Mouse (Mus musculus) layer of hippocampus, postnatal 14 days (tissue): ENCODE data around the gene Fbxw9. TPM values are rescaled to one million over a fixed set of nuclear protein-coding genes. Genes with fewer than 3 reads are reported as not detected.
"Not testable (repeated sequence)": the region's sequence is repeated elsewhere in the genome, so short reads cannot be mapped to it uniquely, and the experiment has no call there.

Experiments
- DNase-seq, 2 experiments: peaks; one replicate each; pipeline ENCODE4 v3.0.0; 2021 to 2022; ENCODE audit warnings: low spot score in 2 of 2, mixed read lengths in 1 of 2
- total RNA-seq, 2 experiments: library from RNA; stranded (reverse); gene quantifications; 2 replicates each; pipeline ENCODE4 v1.2.3; 2021

The Fbxw9 gene
- total RNA-seq, 2 experiments from 2014 or later, result 36.2 to 41.4 TPM

DNA sequence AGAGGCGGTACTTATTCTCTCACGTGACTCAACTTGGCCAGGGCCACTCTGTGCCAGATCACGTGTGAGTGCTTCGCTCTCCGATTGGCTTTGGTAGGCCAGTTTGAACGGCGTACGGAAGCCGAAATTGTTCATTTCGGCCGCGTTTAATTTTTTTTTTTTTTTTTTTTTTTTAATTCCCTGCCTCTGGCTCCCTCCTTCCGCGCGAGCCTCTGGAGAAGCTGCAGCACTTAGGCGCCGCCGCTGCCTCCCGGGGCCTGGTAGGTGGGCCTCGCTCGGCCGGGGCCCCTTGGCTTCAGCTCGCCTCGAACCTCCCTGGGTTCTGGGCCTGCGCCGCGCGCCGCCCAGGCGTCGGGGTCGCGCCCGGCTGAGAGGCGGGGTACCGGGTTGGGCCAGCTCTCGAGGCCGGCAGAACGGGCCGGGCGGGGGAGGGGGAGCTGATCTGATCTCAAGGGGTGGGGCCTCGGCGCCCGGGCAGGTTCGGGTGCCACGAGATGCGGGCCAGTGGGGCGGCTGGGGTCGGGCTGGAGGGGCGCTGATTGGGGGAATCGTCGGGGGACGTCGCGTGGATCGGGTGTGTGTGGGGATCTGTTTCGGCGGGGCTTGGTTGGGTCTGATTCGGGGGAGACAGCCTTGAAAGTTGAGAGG lies 23.0 kb upstream of the Fbxw9 start, which contains the start of gene Tnpo2:
TSS of gene Tnpo2 (plus strand) at position 198 of the 648 bp plus-strand sequence.
- peak; percentile 87 to 96 for DNase-seq

DNA sequence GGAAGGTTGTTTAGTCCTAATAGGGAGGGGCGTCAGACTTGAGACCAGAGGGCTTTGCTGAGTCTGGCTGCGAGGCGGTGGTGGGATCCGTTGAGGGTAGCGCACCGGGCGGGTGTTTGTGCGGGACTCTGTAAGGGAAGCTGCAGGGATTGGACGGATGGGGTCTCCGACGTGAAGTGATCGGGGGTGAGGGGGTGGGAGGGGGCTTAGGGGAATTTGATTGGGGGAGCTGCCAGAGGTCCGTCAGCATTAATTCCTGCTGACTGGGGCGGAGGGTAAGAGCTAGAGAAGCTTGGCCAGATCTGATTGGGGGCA lies 22.5 kb upstream of the Fbxw9 start:
- no peak for DNase-seq

DNA sequence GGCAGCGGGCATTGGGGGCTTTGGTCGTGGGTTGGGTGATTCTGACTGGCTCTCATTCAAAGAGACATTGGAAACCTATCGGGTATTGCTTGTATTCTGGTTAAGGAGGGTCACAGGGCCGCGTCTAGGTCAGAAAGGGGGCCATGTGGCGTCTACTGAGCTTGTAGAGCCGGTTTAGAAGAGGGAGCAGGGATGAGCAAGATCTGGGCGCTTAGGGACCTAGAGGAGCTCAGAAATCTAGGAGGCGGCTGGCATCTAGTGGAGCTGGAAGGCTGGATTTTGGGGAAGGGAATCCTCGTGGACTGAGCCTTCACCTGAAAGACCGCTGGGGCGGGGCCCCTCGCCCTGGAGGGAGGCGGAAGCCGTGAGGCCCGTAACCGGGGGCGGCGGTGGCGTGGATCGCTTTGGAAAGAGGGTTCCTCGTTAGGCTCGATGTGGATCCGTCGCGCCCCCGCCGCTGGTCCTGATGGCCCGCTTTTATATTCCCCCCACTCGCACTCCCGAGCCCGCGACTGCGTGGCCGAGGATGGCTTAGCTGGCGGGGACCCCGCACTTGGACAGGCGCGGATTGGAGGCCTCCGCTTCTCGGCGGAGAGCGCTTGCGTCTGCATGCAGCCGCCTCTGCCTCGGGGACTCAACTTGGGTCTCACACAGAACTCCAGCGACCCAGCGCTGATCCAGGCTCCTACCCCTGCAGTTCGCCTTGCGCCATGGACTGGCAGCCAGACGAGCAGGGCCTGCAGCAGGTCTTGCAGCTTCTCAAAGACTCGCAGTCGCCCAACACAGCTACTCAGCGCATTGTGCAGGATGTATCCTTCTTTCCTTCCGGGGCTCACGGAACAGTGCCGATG lies 21.9 kb upstream of the Fbxw9 start:
- peak; percentile 46 for DNase-seq

DNA sequence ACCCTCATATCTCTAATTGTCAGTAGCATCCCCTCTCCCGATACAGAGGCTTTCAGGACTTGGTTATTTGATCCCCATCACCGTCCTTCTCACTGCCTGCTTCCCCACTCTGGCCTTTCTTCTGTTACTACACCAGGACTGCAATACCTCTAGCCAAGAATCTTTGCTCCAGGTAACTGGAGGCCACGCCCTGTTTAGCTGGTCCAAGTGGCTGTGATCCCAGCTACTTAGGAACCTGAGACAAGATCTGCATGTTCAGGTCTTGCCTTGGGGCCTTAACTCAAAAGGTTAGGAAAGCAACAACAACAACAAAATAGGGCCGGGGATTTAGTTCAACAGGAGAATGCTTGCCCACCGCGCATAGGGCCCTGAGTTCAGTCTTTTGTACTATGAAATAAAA lies 16.2 kb upstream of the Fbxw9 start:
- DNase-seq, result no peak

DNA sequence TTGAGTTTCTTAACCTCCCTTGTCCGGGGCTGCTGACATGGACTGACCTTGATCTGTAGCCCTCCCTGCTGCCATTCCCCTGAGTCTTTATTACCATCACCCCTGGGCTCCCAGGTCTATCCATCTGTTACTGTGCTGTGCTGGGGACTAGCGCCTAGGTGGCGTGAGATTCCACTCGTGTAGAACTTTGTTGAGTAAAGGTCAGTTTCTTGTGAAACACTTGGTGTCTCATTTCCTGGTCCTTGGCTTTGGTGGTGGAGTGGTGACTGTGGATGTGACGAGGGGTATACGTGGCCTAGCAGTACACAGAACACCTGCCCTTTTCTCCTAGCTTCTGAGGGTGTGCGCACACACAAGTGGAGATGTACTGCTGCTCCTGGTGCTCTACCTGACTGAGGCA lies 2.5 kb upstream of the Fbxw9 start:
- DNase-seq, result no peak

DNA sequence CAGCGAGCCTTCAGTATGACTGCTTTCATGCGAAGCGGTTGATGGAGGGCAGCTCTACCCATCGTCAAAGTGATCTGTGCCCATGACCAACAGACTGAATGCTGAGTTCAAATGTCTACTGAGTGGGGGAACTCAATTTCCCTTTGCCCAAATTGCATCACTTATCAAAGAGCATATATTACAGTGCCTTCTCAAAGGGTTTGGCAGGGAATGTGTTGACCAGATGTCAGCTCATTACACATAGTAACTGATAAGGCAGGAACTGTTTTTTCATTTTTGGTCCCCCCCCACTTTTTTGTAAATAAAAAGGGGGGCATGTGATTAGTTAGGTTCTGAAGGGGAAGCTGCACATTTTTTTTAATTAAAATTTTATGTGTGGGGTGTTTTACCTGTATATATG lies 2.7 kb downstream of the Fbxw9 start:
- no peak for DNase-seq

DNA sequence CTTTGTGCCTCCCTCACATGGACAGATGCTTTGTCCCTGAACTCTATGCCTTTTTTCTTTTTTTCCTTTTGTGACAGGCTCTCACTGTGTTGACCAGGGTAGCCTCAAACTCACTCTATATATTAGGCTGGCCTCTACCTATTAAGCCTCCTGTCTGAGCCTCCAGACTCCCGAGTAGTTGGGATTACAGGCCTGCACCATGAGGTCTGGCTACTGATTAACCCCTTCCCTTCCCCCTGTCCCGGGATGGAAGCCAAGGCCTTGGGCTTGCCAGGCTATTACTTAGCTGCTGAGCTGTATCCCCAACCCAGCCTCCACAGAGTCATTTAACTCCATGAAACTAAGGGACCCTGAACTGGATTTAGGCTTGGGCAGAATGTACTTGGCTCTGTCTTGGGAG lies 5.4 kb downstream of the Fbxw9 start:
- DNase-seq, result no peak

DNA sequence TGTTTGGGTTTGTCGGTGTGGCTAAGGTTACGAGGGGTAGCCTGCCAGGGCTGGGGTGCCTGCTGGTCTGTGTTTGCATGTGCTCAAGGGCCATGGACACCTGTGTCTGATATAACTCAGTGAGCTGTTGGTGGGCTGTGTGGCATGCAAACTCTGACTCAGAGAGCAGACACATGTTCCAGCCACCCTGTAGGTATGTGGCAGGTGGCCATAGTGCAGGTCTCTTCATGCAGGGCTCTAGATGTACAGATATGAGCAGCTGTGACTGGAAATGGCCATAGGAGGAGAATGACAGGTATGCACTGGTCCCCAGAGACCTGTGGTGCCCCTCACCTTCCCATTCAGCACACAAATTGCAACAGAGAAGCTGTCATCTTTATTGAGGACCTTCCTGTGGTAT lies 7.3 kb downstream of the Fbxw9 start:
- DNase-seq, result no peak

DNA sequence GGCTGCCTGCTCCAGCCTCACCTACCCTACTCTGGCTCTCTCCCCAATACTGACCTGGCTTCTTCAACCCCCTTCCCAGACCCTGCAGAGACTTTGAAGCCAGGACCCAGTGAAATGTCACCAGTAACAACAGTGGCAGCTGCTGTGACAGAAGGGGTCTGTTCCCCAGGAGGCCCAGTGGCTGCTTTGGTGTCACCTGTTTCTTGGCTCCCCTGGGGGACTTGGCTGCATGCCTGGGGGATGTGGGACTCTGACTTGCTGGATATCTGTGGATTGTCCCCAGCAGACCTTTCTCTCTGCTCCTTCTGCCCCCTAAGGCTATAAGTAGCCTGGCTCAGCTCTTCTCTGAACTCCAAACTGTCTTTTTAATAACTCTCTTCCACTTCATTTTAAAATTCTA lies 8.1 kb downstream of the Fbxw9 start, which contains the start of gene Gm5741:
TSS of gene Gm5741 (minus strand) at position 1 of the 400 bp plus-strand sequence.
- no peak for DNase-seq

DNA sequence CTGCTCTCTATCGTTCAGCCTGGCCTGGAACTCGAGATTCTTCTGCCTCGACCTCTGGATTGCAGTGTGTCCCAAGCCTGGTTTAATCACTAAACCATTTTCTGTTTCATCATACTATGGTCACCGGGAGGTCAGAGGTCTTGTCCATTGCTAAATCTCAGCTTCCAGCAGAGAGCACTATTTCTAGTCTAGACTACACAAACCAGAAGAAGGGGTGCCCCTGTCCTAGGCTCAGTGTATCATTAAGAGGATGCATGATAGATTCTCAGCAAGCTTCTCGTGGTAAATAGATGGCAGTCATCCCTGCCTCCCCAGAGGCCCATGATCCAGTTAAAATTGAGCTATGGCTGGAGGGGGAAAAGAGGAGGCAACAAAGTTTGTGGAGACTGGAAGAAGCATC lies 11.2 kb downstream of the Fbxw9 start:
- DNase-seq, result no peak

DNA sequence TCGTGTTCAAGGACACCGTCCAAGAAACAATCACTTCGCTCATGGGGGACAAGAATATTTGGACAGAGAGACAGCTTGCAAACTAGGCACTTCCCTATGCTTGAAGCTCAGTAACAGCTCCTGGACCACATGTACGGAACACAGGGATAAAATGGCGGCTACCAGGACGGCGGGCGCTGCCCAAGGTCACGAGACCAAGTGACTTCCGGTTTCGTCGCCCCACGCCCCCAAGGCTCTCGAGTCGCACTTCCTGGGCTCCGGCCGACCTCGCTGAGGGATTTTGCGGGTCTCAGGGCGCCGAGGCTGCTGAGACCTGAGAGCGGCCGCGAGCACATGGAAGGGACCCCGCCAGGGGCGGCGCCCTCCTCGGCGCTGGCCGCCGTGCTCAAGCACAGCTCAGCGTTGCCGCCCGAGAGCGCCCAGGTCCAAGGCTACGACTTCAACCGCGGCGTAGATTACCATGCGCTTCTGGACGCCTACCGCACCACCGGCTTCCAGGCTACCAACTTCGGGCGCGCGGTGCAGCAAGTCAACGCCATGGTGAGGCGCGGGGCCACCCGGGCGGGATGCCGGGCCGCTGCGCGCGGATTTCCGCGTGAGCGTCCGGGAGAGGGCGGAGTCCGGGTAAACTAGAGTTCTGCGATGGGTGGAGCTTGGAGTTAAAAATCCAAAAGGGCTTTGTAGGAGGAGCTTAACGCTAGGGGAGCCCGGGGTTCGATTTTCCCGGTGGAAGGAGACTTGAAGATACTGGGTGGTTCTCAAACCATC lies 11.8 kb downstream of the Fbxw9 start, which contains the start of gene Dhps:
TSS of gene Dhps (plus strand) at position 244 of the 768 bp plus-strand sequence.
- DNase-seq, result peak; percentile 88 to 94

DNA sequence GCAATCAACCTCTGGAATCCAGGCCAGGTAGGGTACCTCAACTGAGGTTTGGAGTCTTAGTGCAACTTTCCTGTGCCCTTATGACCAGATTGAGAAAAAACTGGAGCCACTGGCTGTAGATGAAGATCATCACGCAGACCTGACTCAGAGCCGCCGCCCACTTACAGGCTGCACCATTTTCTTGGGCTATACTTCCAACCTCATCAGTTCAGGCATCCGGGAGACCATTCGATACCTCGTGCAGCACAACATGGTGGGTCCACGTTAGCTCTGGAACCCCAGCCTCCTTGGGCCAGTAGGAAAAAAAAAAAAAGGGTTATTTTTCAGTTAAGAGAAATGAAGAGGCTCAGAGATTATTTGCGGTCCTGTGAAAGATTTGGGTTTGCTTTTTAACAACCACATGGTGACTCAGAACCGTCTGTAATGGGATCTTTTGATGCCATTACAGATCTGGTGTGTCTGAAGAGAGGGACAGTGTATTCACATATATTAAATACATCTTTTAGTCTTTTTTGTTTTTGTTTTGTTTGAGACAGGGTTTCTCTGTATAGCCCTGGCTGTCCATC lies 12.6 kb downstream of the Fbxw9 start:
- no peak for DNase-seq

DNA sequence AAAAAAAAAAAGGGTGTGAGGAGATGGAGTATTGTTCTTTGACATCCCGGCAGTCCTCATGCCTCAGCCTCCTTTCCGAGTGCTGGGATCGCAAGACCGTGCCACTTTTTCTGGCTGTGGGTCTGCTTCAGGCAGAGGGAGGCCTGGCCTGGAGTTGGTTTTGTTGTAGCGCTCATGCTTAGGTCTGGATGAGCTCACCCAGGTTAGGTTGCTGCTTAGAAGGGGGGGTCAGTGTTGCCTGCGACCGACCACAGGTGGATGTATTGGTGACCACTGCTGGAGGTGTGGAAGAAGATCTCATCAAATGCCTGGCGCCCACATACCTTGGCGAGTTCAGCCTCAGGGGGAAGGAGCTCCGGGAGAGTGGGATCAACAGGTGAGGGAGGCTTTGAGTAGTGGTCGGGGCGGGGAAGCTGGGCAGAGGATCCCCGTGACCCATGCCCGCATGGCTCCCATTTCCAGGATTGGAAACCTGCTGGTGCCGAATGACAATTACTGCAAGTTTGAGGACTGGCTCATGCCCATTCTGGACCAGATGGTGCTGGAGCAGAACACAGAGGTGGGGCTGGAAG lies 13.3 kb downstream of the Fbxw9 start:
- no peak for DNase-seq

DNA sequence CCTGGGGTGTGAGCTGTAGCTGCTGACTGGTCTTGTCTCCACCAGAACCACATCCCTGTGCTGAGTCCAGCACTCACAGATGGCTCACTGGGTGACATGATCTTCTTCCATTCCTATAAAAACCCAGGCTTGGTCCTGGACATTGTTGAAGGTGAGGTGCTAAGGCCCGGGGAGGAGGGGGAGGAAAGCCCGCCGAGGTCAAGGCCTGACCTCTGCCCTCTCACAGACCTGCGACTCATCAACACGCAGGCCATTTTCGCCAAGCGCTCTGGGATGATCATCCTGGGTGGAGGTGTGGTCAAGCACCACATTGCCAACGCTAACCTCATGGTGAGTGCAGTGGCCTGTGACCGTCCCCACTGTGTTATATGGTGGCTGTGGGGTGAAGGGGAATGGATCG lies 14.3 kb downstream of the Fbxw9 start:
- DNase-seq, result no peak

DNA sequence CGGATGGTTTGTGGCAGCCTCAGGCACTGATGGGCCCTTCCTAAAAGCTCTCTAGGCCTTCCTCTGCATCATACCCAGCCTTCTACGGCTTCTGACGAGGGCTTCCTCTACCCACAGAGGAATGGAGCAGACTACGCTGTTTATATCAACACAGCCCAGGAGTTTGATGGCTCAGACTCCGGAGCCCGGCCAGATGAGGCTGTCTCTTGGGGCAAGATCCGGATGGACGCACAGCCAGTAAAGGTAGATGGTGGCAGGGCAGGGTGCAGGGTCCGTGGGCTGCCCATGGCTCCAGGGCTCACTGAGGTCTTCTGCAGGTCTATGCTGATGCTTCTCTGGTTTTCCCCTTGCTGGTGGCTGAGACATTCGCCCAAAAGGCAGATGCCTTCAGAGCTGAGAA lies 14.8 kb downstream of the Fbxw9 start:
- no peak for DNase-seq

DNA sequence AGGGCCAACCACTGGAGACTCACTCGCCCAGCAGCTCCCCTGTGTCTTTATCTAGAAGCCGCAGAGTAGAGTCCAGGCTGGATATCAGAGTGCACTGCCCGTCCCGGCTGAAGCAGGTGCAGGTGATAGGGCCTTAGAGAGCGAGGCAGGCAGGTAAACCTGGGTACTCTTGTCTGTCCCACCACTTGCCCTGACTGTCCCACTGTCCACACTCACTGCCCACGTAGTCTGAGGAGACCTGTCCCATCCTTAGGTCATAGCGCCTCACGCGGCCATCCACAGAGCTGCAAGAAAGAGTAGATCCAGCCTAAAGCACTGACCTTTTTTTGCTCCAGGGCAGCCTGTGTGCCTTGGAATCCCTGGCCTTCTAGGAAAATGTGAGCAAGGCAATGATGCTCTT lies 16.1 kb downstream of the Fbxw9 start:
- DNase-seq, result no peak

DNA sequence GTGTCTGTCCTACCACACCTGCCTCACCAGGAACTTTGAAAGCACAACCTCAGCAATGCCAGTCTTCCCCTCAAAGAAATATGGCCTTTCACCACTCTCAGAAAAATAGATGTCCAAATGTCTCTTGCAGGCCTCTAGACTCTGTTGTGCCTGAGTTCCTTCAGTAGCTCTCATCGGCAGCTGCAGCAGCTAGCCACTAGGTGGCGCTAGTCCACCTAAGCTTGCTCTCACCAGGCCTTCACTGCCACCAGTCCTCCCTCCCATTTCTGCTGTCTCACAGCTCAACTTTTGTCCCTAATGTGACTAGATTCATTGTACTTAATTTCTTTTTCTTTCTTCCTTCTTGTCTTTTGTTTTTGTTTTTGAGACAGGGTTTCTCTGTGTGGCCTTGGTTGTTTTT lies 17.1 kb downstream of the Fbxw9 start:
- DNase-seq, result peak; percentile 76 to 87

DNA sequence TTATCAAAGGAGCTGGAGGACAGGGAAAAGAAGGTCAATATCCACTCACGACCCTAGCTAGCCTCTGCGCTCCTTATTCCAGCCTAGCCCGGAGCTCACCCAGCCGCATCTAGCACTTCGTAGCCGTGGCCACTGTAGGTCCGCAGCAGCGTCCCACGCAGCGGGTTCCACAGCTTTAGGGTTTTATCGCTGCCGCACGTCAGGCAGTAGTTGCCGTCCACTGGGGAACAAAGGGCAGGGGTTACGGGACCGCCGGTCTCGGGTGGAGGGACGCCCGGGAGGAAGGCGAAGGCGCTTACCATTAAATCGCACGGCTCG lies 20.3 kb downstream of the Fbxw9 start:
- no peak for DNase-seq

DNA sequence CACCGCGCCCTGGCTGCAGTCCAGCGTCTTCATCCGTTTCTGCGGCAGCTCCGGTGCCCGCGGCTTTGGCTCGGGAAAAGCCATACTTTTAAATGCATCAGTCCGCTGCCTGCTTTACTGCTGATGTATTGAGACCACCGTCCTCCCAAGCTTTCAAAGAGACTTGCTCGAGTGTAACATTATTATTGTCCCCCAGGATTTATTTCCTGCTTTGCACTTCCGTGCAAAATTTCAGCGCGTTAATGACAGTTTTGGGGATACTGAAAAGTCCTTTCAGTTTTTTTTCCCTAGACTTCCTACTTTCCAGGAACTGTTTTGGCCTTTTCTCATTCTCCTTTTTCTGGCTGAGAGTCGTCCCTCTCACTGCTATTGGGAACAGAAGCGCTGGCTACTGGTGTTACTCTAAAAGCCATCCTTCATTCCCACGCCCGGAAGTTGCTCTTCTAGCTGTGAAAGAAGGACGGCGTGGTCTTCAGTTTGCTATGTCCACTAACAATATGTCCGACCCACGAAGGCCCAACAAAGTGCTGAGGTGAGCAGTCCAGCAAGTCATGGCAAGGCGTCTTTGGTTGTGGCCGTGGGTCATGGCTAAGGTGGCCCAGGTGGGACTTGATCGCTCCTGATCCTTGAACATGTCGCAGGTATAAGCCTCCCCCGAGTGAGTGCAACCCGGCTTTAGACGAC lies 20.8 kb downstream of the Fbxw9 start, which contains the start of gene Wdr83os:
TSS of gene Wdr83os (plus strand) at position 209 of the 684 bp plus-strand sequence.
- DNase-seq, result peak; percentile 68 to 72

DNA sequence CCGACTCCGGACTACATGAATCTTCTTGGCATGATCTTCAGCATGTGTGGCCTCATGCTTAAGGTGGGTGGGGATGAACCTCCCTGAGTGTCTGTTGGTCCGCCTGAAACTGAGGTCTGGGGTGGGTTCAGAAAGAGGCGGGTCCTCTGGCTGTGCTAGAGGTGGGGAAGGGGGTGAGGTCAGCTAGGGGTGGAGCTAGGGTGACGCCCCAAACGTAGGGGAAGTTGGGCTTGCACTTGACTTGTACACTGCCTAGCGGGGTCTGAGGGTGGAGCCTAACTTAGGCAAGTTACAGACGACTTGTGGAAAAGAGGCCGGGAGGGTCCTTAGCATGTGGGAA lies 21.3 kb downstream of the Fbxw9 start, which contains the start of gene Wdr83:
TSS of gene Wdr83 (minus strand) at position 91 of the 340 bp plus-strand sequence.
- DNase-seq, result no peak

DNA sequence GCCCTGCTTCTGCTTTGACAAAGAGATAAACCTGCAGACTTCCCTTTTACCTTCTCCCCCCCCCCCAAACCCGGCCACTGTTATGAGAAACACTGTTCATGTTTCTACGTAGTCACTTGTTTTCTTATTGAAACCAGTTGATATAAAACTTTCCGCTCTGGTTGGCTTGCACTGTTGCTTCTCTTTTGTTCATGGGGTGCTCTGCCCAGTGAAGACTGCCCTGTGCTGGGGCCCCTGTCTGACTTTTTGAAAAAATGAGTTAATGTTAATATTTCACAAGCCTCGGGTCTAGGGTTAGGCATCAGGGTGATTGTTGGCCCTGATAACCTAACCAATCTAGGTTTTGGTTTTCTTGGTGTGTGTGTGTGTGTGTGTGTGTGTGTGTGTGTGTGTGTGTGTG lies 22.3 kb downstream of the Fbxw9 start:
- DNase-seq, result not testable (repeated sequence)
